Mouse (Mus musculus): ENCODE measurements at regions not wholly inside any gene's neighbourhood (a gene's known extent, or its start where the extent isn't known, plus 50 kb on each side); places are given as distances from the start of the nearest gene placed in this dataset.

DNA sequence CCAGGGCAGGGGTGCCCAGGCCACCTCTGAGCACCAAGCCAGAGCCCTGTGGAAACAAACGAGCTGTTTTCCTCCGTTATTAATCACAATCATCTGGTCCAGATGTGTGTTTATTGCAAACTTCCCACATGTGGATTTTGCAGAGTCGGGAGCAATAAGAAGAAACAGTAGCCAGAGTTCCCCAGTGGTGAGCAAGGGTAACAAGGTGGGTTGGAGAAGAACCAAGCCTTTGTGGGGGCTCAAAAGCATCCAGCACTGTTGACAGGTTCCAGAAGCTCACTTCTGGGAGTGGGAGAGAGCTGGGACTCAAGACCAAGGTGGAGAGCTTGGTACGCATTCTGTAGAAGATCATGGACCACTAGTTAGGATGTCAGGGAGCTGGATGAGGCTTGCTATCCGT is 63.6 kb downstream of the Hif1an start:
- no peak for DNase-seq (ENCODE audit: low spot score)

DNA sequence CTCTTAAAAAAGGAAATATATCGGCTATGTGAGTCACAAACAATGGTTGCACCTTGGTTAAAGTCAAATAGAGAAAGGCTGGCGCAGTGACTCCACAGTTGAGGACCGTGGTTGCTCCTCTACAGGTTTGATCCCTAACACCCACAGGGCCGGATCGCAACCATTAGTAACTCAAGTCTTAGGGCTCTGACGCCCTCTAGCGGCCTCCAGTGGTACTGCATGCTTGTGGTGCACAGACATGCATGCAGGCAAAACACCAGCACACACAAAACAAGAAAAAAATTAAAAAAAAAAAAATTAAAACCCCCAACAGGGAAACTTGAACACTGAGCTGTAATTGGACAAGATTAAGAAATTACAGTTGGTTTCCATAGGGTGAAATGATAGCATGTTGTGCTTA is 67.1 kb downstream of the Hif1an start:
- DNase-seq (ENCODE audit: low spot score), result no peak

DNA sequence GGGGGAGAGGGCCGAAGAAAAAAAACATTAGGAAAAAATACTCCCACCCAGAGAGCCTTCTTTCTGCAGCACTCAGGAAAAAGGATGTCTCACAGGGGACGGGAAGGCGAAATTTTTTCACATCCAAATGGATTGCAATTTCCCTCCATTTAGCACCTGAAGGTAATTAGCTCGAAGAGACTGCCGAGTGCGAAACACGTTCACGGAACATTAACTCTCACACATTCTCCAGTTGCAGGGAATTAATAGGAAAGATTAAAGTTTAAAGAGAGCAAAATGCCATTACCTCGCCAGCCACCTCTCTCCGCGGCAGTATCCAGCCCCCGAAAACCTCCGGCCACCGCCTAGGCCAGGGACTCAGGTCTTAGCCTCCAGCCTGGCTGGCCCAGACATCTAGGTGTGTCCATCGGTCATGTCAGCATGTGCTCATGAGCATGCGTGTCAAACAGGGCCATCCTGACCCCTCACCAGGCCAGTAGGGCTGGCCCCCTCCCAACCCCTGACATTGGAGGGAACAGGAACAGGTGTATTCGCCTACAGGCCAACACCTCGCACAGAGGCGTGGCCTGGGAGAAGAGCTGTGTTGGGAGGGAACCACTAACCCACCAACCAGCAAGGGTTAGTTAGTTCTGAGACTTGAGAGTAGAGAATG is 68.8 kb downstream of the Hif1an start:
- DNase-seq (ENCODE audit: low spot score), result no peak

DNA sequence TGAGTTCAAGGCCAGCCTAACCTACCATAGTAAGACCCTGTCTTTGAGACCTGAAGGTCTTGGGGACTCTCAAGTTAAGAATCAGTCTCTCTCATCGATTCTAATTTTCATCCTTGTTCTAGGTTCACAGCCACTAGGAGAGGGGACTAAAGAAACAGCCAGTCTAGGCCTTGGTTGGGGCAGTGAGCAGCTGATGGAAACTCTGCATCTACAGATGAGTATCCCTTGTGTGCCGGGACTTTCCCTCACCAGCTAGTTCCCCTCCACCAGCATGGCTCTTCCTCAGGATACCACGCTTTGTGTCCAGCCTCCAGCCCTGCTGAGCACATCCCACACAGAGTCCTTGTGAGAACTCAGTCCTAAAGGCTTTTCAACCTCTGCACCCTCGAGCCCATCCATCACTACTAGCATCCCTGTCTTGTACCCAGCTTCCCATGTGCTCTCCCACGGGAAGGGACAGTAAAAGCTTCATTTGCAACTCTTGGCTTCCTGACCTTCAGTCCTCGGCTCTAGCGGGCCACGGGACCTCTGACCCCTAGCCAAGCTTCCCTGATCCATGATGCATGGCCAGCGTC is 74.6 kb downstream of the Hif1an start:
- no peak for DNase-seq (ENCODE audit: low spot score)

DNA sequence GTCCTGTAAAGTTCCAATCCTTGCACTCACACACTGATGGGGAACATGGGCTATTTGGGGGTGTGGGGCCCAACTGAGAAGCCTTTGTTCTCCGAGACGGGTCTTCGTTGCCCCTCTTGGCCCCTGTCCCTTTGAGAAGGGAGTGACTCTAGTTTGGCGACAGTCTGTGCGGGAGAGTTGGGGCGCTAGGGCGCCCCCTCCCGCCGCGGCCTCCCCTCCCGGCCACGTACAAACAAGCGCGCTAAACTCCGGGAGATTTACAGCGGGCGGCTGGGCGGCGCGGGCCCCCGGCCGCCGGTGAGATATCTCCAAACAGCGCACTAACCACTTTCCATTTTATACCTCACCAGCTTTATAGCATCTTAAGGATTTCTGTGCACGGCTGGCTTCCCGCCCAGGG is 77.4 kb downstream of the Hif1an start:
- DNase-seq (ENCODE audit: low spot score), result no peak

DNA sequence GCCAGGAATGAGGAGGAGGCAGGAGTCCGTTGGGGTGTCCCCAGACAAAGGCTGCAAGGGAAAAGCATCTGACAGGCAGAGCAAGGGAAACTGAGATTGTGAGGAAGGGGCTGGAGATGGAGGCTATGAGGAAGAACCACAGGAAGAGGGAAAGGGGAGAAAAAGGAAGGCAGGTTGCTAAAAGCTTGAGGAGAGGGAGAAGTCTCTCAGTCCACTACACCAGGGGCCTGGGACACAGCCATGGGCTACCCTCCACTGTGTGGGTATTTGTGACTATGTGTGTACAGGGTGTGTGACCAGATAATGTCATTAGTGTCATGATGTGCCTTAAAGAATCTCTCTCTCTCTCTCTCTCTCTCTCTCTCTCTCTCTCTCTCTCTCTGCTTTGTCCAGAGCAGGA is 77.9 kb downstream of the Hif1an start:
- DNase-seq (ENCODE audit: low spot score), result no peak

DNA sequence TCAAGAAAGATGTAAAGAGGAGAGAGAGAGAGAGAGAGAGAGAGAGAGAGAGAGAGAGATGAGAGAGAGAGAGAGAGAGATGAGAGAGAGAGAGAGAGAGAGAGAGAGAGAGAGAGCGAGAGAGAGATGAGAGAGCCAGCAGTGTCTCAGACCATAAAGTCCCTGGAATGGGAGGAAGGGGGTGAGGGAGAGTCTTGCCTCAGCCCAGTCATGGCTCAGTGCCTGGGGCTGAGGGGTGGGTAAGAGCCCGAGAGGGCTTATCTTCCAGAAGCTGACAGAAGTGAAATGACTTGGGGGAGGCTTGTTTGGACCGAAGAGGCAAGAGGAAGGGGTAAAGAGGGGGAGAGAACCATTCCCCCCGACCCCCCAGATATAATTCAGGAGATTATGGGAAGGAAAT is 79.6 kb downstream of the Hif1an start:
- DNase-seq (ENCODE audit: low spot score), result no peak

DNA sequence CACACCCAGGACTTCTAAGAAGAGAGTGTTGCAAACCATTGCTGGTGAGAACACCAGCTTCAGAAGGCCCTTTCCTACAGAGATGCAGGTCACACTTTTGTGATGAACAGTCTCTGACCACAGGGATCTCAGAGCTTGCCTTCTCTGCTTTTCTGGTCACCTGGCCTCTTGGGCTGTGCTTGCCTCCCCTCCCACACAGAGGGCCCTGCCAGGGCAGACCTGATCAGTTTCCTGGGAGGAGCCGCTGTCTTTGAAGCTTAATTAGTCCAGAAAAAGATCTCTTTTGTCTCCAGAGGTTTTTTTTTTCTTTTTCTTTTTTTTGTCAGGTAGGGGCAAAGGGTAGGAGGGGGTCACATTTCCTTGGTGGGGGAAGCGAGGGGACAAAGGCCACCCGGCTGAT is 81.7 kb downstream of the Hif1an start:
- DNase-seq (ENCODE audit: low spot score), result no peak

DNA sequence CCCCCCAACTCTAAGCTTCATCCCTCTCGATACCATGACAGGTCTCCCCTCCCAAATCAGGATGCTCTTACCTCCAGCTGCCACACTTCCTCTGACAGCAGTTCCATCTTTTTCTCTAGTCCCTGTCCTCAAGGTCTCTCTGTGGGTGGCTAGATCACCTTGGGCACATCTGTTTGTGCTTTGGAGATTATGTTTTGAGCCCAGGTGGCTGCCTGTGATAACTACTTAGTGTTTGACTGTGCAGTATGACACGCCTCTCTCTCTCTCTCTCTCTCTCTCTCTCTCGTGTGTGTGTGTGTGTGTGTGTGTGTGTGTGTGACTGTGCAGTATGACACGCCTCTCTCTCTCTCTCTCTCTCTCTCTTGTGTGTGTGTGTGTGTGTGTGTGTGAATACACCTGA is 82.3 kb downstream of the Hif1an start:
- DNase-seq (ENCODE audit: low spot score), result no peak

DNA sequence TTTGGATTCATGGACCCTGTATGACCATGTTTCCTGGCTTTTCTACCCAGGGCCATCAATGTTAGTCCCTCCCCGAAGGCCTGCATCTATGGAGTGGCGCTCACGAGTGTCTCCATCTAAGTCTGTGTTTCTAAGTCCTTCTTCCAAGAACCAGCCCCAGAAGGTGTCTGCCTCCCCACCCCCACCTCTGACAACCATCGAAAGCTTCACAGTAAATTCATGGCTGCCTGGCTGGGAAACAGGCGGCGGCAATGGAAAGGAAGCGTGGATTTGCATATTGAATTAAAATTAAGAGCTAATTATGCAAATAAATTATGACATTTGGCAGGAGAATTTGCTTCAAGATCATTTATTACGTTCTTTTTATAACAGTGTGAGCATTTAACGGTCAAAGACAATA is 83.9 kb downstream of the Hif1an start:
- no peak for DNase-seq (ENCODE audit: low spot score)

DNA sequence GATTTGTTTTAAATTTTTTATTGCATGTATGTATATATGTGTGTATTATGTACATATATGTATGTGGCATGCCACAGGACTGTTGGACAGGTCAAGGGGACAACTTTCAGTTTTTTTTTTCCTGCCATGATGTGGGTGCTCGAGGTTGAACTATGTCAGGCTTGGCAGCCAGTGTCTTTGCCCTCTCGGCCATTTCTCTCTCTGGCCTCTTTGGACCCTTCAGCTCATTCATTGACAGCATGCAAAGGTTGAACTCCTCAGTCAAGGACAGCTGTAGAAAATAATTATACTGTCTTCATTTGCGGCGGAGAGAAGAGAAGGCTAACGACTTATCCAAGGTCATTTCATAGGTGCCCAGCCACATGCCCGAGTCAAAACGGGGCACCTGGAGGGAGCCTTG is 86.6 kb downstream of the Hif1an start:
- DNase-seq (ENCODE audit: low spot score), result no peak

DNA sequence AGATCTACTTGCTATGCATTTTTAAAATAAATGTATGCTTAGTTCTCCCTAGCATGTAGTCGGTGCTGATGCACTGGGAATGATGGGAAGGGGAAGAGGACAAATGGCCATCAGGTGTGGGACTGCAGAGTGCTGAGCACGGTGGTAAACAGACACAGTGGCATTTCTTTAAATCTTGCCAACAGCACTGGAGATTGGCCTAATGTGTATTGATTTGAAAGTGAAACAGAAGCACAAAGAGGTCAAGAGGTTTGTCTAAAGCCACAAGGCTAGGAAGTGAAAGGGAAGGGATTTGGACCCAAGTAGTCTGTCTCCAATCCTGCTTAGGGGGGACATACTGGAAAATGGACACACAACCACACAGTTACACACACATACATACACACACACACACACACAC is 88.2 kb downstream of the Hif1an start:
- DNase-seq (ENCODE audit: low spot score), result no peak

DNA sequence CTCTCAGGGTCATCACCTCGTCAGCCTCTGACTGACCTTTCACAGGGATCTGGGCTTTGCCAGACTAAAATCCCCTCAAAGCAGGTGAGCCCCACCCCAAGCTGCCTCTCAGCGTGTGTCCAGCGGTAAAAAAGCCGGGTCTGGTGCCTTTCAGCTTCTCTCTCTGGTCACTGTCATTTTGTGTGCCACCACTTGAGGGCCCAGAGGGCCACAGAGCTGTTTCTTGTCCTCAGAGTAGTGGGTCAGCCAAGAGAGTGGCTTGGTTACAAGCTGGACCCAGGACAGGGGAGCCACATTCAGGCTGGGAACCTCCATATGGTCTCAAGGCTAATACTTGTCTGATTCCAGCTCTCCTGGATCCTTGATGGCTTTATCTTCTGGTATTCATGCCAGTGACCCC is 89.0 kb downstream of the Hif1an start:
- DNase-seq (ENCODE audit: low spot score), result no peak

DNA sequence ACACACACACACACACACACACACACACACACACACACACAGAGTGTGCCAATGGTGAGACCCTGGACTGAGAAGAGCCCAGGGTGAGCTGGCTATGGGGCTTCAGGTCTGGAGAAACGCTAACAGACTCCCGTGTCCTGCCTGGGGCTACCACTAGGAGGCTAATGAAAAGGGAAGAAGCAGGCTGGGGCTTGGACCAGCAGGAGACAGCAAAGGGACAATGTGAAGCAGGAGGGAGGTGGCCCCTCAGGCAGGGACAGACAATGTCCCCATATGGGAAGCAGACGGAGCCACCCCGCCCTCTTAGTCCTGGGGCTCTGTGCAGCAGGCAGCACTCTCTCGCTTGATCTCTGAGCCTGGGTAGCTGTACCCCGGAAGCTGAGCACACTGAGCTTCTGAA is 93.1 kb downstream of the Hif1an start:
- DNase-seq (ENCODE audit: low spot score), result no peak

DNA sequence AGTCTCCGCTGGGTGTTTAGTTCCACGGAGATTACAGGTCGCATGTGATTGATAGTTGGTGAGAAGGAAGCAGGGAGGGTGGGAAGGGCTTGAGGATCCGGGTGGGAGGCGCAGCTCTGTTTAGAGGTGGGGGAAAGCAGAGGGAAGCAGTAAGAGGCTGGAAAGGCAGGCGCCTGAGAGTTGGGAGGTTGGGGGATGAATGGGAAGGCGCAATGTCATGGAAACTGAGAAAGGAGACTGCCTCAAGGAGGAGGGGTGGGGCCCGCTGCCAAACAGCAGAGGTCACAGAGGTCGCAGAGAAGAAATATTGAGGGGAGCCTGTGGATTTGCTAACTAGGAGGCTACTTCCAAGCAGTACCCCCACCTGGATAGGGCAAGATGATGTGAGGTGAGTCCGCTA is 96.5 kb upstream of the Pax2 start:
- DNase-seq (ENCODE audit: low spot score), result no peak

DNA sequence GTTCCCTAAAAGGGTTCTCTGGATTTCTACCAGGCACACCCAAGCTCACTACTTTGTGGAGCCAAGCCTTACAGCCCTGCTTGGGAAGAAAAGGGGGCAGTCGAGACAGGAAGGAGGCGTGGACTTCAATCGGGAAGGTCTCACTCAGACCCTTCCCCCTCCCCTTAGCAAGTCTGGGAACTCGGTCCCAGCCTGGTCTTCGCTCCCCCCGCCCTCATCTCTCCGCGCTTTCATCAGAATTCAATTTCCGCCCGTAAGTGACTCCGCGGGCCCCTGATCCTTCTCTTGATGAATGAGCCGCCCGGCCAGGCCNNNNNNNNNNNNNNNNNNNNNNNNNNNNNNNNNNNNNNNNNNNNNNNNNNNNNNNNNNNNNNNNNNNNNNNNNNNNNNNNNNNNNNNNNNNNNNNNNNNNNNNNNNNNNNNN is 86.3 kb upstream of the Pax2 start:
- no peak for DNase-seq (ENCODE audit: low spot score)

DNA sequence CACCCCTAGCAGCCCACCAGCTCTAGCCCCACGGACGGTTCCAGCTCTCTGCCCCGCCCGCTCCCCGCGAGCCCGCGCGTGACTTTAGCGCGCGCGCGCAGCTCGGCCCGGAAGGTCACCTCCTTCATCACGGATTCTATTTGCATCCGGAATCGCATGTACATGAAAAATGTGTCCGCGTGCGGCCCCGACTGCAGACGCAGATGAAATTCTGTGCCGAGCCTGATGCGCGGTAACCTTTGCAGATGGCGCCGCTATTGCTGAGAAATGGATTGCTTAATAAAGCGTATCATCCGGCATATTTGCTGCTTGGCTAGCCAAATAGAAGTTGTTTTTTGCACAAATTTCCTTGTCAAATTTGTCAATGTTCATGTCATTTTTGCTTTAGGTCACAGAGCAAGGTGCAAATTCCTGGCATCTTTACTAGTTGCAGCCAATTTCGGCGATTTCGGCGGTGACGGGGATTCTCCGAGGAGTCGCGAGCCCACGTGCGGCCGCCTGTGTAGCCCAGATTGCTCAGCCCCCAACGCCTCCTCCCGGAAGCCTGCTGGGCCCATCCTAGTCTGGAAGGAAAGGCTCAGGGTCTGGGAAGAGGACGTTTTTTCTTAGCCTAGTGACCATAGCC is 81.1 kb upstream of the Pax2 start:
- DNase-seq (ENCODE audit: low spot score), result no peak

DNA sequence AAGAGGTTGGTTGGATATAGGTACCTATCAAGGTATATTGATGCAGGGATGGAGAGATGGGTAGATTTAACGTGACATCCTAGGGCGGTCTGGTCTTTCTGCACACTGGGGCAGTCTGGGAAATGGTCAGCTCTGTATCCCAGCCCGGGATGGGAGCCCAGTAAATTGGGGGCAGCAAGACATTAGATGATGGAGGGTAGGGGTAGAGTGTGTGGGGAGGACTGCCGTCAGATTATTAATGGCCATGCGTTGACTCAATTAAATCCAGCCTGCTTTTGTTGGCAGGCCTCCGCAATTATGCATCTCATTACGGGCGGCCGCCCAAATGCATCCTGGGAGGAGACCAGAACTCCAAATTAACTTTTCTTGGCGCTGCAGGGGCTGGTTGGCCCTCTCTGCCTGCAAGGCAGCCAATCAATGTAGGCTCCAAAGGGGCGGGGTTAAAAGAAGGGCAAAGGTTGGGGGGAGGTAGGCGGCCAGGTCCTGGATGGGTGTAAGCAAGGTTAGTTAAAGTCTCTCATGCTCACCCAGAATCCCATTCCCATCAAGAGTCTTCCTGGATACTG is 79.2 kb upstream of the Pax2 start:
- no peak for DNase-seq (ENCODE audit: low spot score)

DNA sequence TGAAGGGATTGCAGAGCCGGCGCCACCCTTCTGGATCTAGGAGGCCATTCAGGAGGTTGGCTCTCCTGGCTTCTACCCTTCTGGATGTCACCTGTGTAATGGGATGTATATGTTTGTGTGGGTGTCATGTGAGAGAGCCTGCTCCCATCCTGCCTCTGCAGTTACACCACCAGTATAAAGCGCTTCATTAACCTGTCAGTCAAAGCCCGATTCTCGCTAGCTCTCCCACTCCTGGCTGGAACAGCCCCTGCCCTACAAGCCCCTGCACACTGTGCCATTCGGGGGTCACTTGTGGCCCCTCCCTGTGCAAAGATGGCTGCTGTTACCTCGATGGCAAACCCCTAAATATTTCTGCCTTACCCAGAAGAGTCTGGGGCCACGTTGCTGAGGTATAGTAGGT is 78.5 kb upstream of the Pax2 start:
- DNase-seq (ENCODE audit: low spot score), result no peak

DNA sequence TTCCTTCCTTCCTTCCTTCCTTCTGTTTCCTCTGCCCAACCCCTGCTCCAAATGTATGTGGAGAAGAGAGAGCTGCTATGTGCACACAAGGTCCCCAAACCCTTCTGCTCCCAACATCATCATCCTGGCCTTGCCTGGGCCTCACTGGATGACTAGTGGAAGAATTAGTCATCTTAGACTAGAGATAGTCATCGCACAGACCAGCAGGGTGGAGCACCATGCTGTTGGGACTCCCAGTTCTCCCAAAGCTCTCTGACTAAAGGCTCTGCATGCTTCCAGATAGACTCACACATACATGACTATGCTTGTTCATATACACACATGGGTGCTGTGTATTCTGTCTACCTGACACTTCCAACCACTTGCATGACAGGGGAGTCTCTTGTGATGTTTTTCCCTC is 77.2 kb upstream of the Pax2 start:
- no peak for DNase-seq (ENCODE audit: low spot score)

DNA sequence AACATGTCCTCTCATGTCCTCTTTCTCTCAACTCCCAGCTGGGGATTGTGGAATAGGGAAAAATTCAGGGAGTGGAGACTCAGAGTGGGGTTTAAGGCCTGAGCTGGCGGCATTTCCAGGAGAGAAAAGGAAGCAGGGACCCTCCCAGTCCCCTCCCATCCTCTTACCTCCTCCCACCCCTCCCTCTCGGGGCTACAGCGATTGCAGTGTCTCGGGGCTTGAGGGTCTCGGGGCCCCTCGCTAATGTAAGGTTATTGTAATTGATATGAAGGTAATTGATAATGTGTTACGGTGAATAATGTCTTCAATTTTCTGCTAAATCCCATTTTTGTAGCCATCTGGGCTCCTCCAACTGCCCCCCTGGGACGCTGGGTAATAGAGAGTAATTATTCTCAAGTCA is 74.2 kb upstream of the Pax2 start:
- no peak for DNase-seq (ENCODE audit: low spot score)

DNA sequence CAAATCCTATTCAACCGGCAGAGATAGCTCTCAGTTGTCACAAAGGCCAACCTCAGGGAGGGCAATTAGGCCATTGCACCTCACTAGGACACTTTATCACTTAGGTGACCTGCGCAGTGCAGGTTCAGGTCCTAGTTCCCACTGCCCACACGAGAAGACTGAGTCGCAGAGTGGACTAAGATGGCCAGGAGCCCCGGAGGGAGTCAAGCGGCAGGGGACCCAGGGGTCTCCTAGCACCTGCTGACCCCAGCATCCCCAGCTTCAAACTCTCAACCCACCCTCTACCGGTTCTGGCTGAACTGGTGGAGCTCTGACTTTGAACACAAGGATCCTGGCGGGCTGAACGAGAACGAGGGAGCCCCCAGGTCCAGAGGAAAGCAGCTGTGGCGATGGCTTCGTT is 72.7 kb upstream of the Pax2 start:
- DNase-seq (ENCODE audit: low spot score), result no peak

DNA sequence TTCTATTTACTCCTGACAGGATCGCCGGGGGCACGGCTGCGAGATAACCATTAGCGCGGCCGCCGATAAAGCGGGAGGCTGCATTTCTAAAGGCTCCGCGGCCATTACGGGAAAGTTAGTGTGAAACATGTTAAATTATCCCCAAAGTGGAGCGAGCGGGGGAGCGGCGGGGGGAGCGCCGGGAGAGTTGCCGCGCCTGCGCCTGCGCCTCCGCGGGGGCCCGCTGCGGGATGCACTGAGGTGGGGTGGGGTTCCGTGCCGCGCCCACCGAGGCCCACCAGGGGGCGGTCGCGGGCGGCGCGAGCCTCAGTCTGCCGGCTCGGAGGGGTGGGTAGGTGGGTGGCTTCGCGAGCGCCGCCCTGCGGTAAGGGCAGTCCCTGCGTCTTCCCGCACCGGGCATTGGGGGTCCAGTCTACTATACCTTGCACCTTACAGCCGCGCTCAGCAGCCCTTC is 71.8 kb upstream of the Pax2 start:
- no peak for DNase-seq (ENCODE audit: low spot score)
